8 mouse cellular contexts compared by ENCODE assay signal in genomic region chr19:47854796-47855783, GRCm38 (mm10). TPM values are rescaled to one million over a fixed set of nuclear protein-coding genes. Genes with fewer than 3 reads are reported as not detected.
DNase-seq lines count a peak whose midpoint lies in the region; ATAC-seq lines count a peak whose summit lies in the region.

Gene Gsto1, plus strand, starts transcription at chr19:47854970.

- H3K36me3 ChIP-seq in intestine, embryonic 15.5 days = no peaks in the 10 kb centered on the region

- peak within 1 kb of the TSS; percentile 94 for H3K4me2 ChIP-seq in intestine, embryonic 15.5 days (replicated peaks)

- no peaks in the 10 kb centered on the region for H3K27me3 ChIP-seq in intestine, embryonic 15.5 days (replicated peaks)

- H3K27ac ChIP-seq in intestine, embryonic 15.5 days = peak within 1 kb of the TSS; percentile 86

- peak; percentile 96 for ATAC-seq in intestine, embryonic 15.5 days
- ATAC-seq in megakaryocyte-erythroid progenitor cell, adult 5-6 weeks (replicated peaks; ENCODE audit: low FRiP score, low TSS enrichment, poor library complexity, severe bottlenecking) = peak; percentile 92

- peak; percentile 92 to 93 for DNase-seq in adrenal gland, adult 18-20 months (ENCODE audit: low spot score in 2 of 2)
- peak; percentile 94 for DNase-seq in embryo, embryonic 11 days
- peak; percentile 85 to 86 for DNase-seq in gastrocnemius, postnatal 36 days
- DNase-seq in left cerebral cortex, postnatal 14 days (ENCODE audit: low spot score in 2 of 2) = peak; percentile 87
- DNase-seq in right cerebral cortex, postnatal 14 days = peak; percentile 87
- DNase-seq in urinary bladder, postnatal 25 days (ENCODE audit: low spot score) = peak; percentile 93

- under 1% methylated on average over 60 of the region's 60 CpGs for WGBS in intestine, embryonic 15.5 days

- peaks cover 9% of the 10 kb centered on the region; the same call in 1 of the 2 replicates for H3K4me1 ChIP-seq in intestine, embryonic 15.5 days (replicated peaks)

- no peaks in the 10 kb centered on the region for H3K9me3 ChIP-seq in intestine, embryonic 15.5 days

- intact Hi-C loops in gastrocnemius, postnatal 36 days (cut with DNase I) = no loop called here
- intact Hi-C loops in left cerebral cortex, postnatal 14 days (cut with DNase I) = loop anchor here (1.0 kb wide), 1 partner anchor 10 kb away; the partner anchor contains the start of gene Gsto2

- peak within 1 kb of the TSS; percentile 70 for H3K4me3 ChIP-seq in intestine, embryonic 15.5 days (replicated peaks)

- peak within 1 kb of the TSS; percentile 77 for H3K9ac ChIP-seq in intestine, embryonic 15.5 days

RNA-seq across cellular contexts. Expression of gene Gsto1, which starts in this region (rescaled TPM):
- total RNA-seq in adrenal gland, adult 18-20 months (2021) = 100 to 1,000 TPM in 1 of 2 experiments, 10 to 100 TPM in 1; 82.8 to 101 TPM
- total RNA-seq in gastrocnemius, postnatal 36 days (2021) = 10 to 100 TPM; 40.8 to 59.1 TPM
- 468 and 476 TPM in 2 replicates for polyA plus RNA-seq in intestine, embryonic 15.5 days (2015; fragmentation: Nextera tagmentation; extraction: Ambion mirVana)
- 10 to 100 TPM; 58.1 to 62.5 TPM for total RNA-seq in left cerebral cortex, postnatal 14 days (2021)
- total RNA-seq in megakaryocyte-erythroid progenitor cell, adult 5-6 weeks (2014; fragmentation: Nextera tagmentation) = 215 and 216 TPM in 2 replicates
- 126 and 154 TPM in 2 replicates for total RNA-seq in megakaryocyte-erythroid progenitor cell, adult 5-6 weeks (2017)

Comparison
In these comparisons a context has a peak if more than half of its experiments do, and no peak if none do; other contexts are left out.
1. Peak in every context shown above with its lines: DNase-seq, ATAC-seq, H3K4me3 ChIP-seq and H3K27ac ChIP-seq.